ENCODE assay signal across 9 mouse cellular contexts in genomic region chr12:101911346-101911745, GRCm38 (mm10). TPM values are rescaled to one million over a fixed set of nuclear protein-coding genes. Genes with fewer than 3 reads are reported as not detected.
DNase-seq lines count a peak whose midpoint lies in the region; ATAC-seq and TF ChIP-seq lines count a peak whose summit lies in the region.
"Had no signal": no experiment of that assay in that cellular context is flagged by ENCODE, and none has a peak within 500 bp of the region (broad histone marks: within the 10 kb centered on the region; RNA-seq: fewer than 3 reads in every experiment).

No protein-coding gene starts in this region.

- no peak for ATAC-seq in erythroblast, adult 5-6 weeks (replicated peaks; ENCODE audit: low FRiP score, poor library complexity, severe bottlenecking)
- ATAC-seq in lung, postnatal 0 days = no peak
- ATAC-seq in limb, embryonic 13.5 days (ENCODE audit: low FRiP score, low read depth) = no peak
- no peak for ATAC-seq in stomach, embryonic 15.5 days (ENCODE audit: insufficient read depth, low FRiP score, low read depth)
- ATAC-seq: activated CD4-positive, CD25-positive, alpha-beta regulatory T cell, adult 4 months had no signal

- H3K27me3 ChIP-seq in erythroblast, embryonic 14.5 days (ENCODE audit: control insufficient read depth) = no peaks in the 10 kb centered on the region
- no peaks in the 10 kb centered on the region for H3K27me3 ChIP-seq in lung, postnatal 0 days (replicated peaks; ENCODE audit: insufficient read depth, low read length)
- H3K27me3 ChIP-seq in limb, embryonic 13.5 days = no peaks in the 10 kb centered on the region
- H3K27me3 ChIP-seq in stomach, embryonic 15.5 days (replicated peaks) = no peaks in the 10 kb centered on the region

- H3K36me3 ChIP-seq in erythroblast, embryonic 14.5 days (ENCODE audit: control insufficient read depth) = peaks cover 17% of the 10 kb centered on the region
- H3K36me3 ChIP-seq in lung, postnatal 0 days (ENCODE audit: insufficient read depth, low read length) = no peaks in the 10 kb centered on the region
- peaks cover 23% of the 10 kb centered on the region for H3K36me3 ChIP-seq in limb, embryonic 13.5 days
- peaks cover 10% of the 10 kb centered on the region; the same call in 1 of the 2 replicates for H3K36me3 ChIP-seq in stomach, embryonic 15.5 days

- H3K27ac ChIP-seq in lung, postnatal 0 days (ENCODE audit: low read length) = no peak overlapping the region
- no peak overlapping the region for H3K27ac ChIP-seq in limb, embryonic 13.5 days
- no peak overlapping the region for H3K27ac ChIP-seq in stomach, embryonic 15.5 days

- H3K4me1 ChIP-seq in erythroblast, embryonic 14.5 days (ENCODE audit: control insufficient read depth) = peaks cover 25% of the 10 kb centered on the region
- peaks cover 8% of the 10 kb centered on the region; the same call in 1 of the 2 replicates for H3K4me1 ChIP-seq in lung, postnatal 0 days (ENCODE audit: insufficient read depth, low read depth, low read length)
- peaks cover 18% of the 10 kb centered on the region for H3K4me1 ChIP-seq in limb, embryonic 13.5 days
- H3K4me1 ChIP-seq in stomach, embryonic 15.5 days = 0 out of 2 replicates have a peak, but pooled peaks cover 5% of the 10 kb centered on the region

- WGBS in lung, postnatal 0 days = 85% methylated on average over 3 of the region's 3 CpGs
- 87% methylated on average over 3 of the region's 3 CpGs for WGBS in limb, embryonic 13.5 days
- WGBS in stomach, embryonic 15.5 days = 87% methylated on average over 3 of the region's 3 CpGs

- no peak overlapping the region for H3K9ac ChIP-seq in lung, postnatal 0 days (replicated peaks; ENCODE audit: low read depth)
- peak overlapping the region; percentile 94; the same call in 1 of the 2 replicates for H3K9ac ChIP-seq in limb, embryonic 13.5 days
- H3K9ac ChIP-seq in stomach, embryonic 15.5 days = no peak overlapping the region

- TF ChIP-seq EP300 in lung, postnatal 0 days (IDR thresholded peaks at IDR 0.05) = no peak

- peak overlapping the region; percentile 75; the same call in 1 of the 2 replicates for H3K4me2 ChIP-seq in lung, postnatal 0 days (replicated peaks; ENCODE audit: low read depth, low read length)
- H3K4me2 ChIP-seq in limb, embryonic 13.5 days (replicated peaks) = peak overlapping the region; percentile 79
- peak overlapping the region; percentile 68 for H3K4me2 ChIP-seq in stomach, embryonic 15.5 days

- no peak for DNase-seq in lung, postnatal 0 days (ENCODE audit: low spot score)
- no peak for DNase-seq in lung, postnatal 14 days
- DNase-seq in thymus, postnatal 0 days (ENCODE audit: low spot score) = no peak
- DNase-seq in right cerebral cortex, postnatal 10 days (ENCODE audit: low spot score in 2 of 2) = no peak

- H3K4me3 ChIP-seq in erythroblast, embryonic 14.5 days (replicated peaks) = peak overlapping the region; percentile 95
- no peak overlapping the region for H3K4me3 ChIP-seq in lung, postnatal 0 days (ENCODE audit: low read depth, low read length)
- peak overlapping the region; percentile 89 for H3K4me3 ChIP-seq in limb, embryonic 13.5 days
- H3K4me3 ChIP-seq in stomach, embryonic 15.5 days (replicated peaks) = peak overlapping the region; percentile 79

- H3K9me3 ChIP-seq in erythroblast, embryonic 14.5 days (ENCODE audit: control insufficient read depth, low read length) = peaks cover 3% of the 10 kb centered on the region; the same call in 1 of the 2 replicates
- no peaks in the 10 kb centered on the region for H3K9me3 ChIP-seq in lung, postnatal 0 days (ENCODE audit: low read length)
- H3K9me3 ChIP-seq in limb, embryonic 13.5 days = no peaks in the 10 kb centered on the region
- H3K9me3 ChIP-seq in stomach, embryonic 15.5 days = no peaks in the 10 kb centered on the region

- TF ChIP-seq CTCF in lung, postnatal 0 days (IDR thresholded peaks at IDR 0.05) = no peak

RNA-seq across cellular contexts. Expression of gene Trip11, which starts 1.7 kb away (rescaled TPM):
- polyA plus RNA-seq in erythroblast, embryonic 14.5 days (2012) = 0.03 and 0.06 TPM in 2 replicates
- total RNA-seq in erythroblast, adult 5-6 weeks (2015; ENCODE audit: low replicate concordance) = 7.3 and 11.3 TPM in 2 replicates
- total RNA-seq in erythroblast, adult 5-6 weeks (2017; ENCODE audit: low replicate concordance) = 12.8 and 23.6 TPM in 2 replicates
- polyA plus RNA-seq in lung, postnatal 0 days (2015; fragmentation: Nextera tagmentation; extraction: Ambion mirVana) = 30.8 and 33.4 TPM in 2 replicates
- polyA plus RNA-seq in limb, embryonic 13.5 days (2015; fragmentation: Nextera tagmentation; extraction: Ambion mirVana) = 29.7 and 33.4 TPM in 2 replicates
- polyA plus RNA-seq in stomach, embryonic 15.5 days (2015; fragmentation: Nextera tagmentation; extraction: Ambion mirVana) = 32.3 and 35.9 TPM in 2 replicates
- polyA plus RNA-seq in thymus, postnatal 0 days (2015; fragmentation: Nextera tagmentation; extraction: Ambion mirVana) = 28.0 and 35.6 TPM in 2 replicates

RNA-seq across cellular contexts. Expression of gene Atxn3, which starts 46.7 kb away (rescaled TPM):
- polyA plus RNA-seq in erythroblast, embryonic 14.5 days (2012) = 0.05 and 0.06 TPM in 2 replicates
- total RNA-seq in erythroblast, adult 5-6 weeks (2015; ENCODE audit: low replicate concordance) = 11.0 and 14.4 TPM in 2 replicates
- total RNA-seq in erythroblast, adult 5-6 weeks (2017; ENCODE audit: low replicate concordance) = 28.5 and 29.1 TPM in 2 replicates
- 14.1 and 15.3 TPM in 2 replicates for polyA plus RNA-seq in lung, postnatal 0 days (2015; fragmentation: Nextera tagmentation; extraction: Ambion mirVana)
- 9.8 and 10.1 TPM in 2 replicates for polyA plus RNA-seq in limb, embryonic 13.5 days (2015; fragmentation: Nextera tagmentation; extraction: Ambion mirVana)
- polyA plus RNA-seq in stomach, embryonic 15.5 days (2015; fragmentation: Nextera tagmentation; extraction: Ambion mirVana) = 11.8 and 14.6 TPM in 2 replicates
- polyA plus RNA-seq in thymus, postnatal 0 days (2015; fragmentation: Nextera tagmentation; extraction: Ambion mirVana) = 18.5 and 19.9 TPM in 2 replicates

Comparison
In these comparisons a context has a peak if more than half of its experiments do, and no peak if none do; other contexts are left out.
1. RNA of gene Trip11, which starts 1.7 kb away (polyA plus RNA-seq): 28.0 to 35.6 TPM in thymus, postnatal 0 days, 32.3 to 35.9 TPM in stomach, embryonic 15.5 days, 30.8 to 33.4 TPM in lung, postnatal 0 days and 29.7 to 33.4 TPM in limb, embryonic 13.5 days; 0.03 to 0.06 TPM in erythroblast, embryonic 14.5 days; every median in the first group is over 10 times any median in the second.
2. RNA of gene Atxn3, which starts 46.7 kb away (polyA plus RNA-seq): 18.5 to 19.9 TPM in thymus, postnatal 0 days, 14.1 to 15.3 TPM in lung, postnatal 0 days, 11.8 to 14.6 TPM in stomach, embryonic 15.5 days and 9.8 to 10.1 TPM in limb, embryonic 13.5 days; 0.05 to 0.06 TPM in erythroblast, embryonic 14.5 days; every median in the first group is over 10 times any median in the second.
3. Peak in every context shown above with its lines, with median percentiles within 50 percentile points of each other: H3K4me2 ChIP-seq.